Mouse (Mus musculus) stomach, postnatal 0 days (tissue): ENCODE data around the gene Cep164. TPM values are rescaled to one million over a fixed set of nuclear protein-coding genes. Genes with fewer than 3 reads are reported as not detected.
"Not testable (repeated sequence)": the region's sequence is repeated elsewhere in the genome, so short reads cannot be mapped to it uniquely, and the experiment has no call there.

Experiments
- ATAC-seq: fragments of 200-750 bp; cut with Nextera tagmentation; 2 replicates; pipeline ENCODE4 v1.8.0; 2017; ENCODE audit not compliant: low FRiP score, low TSS enrichment
- DNase-seq: peaks from one replicate; pipeline ENCODE4 v3.0.0-alpha.2; 2016; ENCODE audit warnings: low spot score
- H3K27ac ChIP-seq: fragments of 300-500 bp; sonication (generic); replicated peaks from 2 replicates; pipeline ENCODE4 v1.5.1; 2014; ENCODE audit warnings: mild to moderate bottlenecking, control low read depth
- H3K27me3 ChIP-seq: fragments of 300-500 bp; sonication (generic); 2 replicates; pipeline ENCODE4 v1.6.1; 2014; ENCODE audit warnings: low read length; ENCODE audit not compliant: control insufficient read depth, insufficient read depth
- H3K36me3 ChIP-seq: fragments of 300-500 bp; sonication (generic); 2 replicates; pipeline ENCODE4 v1.6.1; 2014; ENCODE audit warnings: low read length, mixed read lengths; ENCODE audit not compliant: control insufficient read depth, insufficient read depth
- H3K4me1 ChIP-seq: fragments of 300-500 bp; sonication (generic); replicated peaks from 2 replicates; pipeline ENCODE4 v1.6.1; 2014; ENCODE audit warnings: antibody characterized with exemption; ENCODE audit not compliant: control insufficient read depth, insufficient read depth
- H3K4me2 ChIP-seq: fragments of 300-500 bp; sonication (generic); replicated peaks from 2 replicates; pipeline ENCODE4 v1.6.1; 2014; ENCODE audit warnings: low read depth, mild to moderate bottlenecking, control low read depth, moderate library complexity
- H3K4me3 ChIP-seq: fragments of 300-500 bp; sonication (generic); 2 replicates; pipeline ENCODE4 v1.5.1; 2014; ENCODE audit warnings: low read depth, low read length, control low read depth
- H3K9ac ChIP-seq: fragments of 300-500 bp; sonication (generic); 2 replicates; pipeline ENCODE4 v1.6.1; 2014; ENCODE audit warnings: mild to moderate bottlenecking, low read length, control low read depth, mixed read lengths
- H3K9me3 ChIP-seq: fragments of 300-500 bp; sonication (generic); 2 replicates; pipeline ENCODE4 v1.6.1; 2016; ENCODE audit warnings: low read length; ENCODE audit not compliant: control insufficient read depth
- CTCF ChIP-seq: IDR thresholded peaks from 2 replicates; pipeline ENCODE4 v1.5.1; 2016; ENCODE audit warnings: antibody characterized with exemption, low read depth, mild to moderate bottlenecking, moderate library complexity
- EP300 ChIP-seq: optimal IDR thresholded peaks from 2 replicates; pipeline ENCODE3; 2016; ENCODE audit warnings: antibody characterized with exemption
- WGBS: fragments of 180-500 bp; shearing (Covaris S2); extraction: QIAGEN DNeasy Blood & Tissue Kit; methylation state at CpG from one replicate; pipeline ENCODE4 v1.1.7; 2014; 5-methylcytosine and 5-hydroxymethylcytosine counted together
- polyA plus RNA-seq: library from polyadenylated mRNA; unstranded; fragments of >200 nt; fragmentation: Nextera tagmentation; extraction: Ambion mirVana; gene quantifications from 2 replicates; pipeline ENCODE4 v1.2.1, GENCODE M21; 2015

The Cep164 gene
- polyA plus RNA-seq, 1 experiment from 2014 or later, result 12.9 TPM

DNA sequence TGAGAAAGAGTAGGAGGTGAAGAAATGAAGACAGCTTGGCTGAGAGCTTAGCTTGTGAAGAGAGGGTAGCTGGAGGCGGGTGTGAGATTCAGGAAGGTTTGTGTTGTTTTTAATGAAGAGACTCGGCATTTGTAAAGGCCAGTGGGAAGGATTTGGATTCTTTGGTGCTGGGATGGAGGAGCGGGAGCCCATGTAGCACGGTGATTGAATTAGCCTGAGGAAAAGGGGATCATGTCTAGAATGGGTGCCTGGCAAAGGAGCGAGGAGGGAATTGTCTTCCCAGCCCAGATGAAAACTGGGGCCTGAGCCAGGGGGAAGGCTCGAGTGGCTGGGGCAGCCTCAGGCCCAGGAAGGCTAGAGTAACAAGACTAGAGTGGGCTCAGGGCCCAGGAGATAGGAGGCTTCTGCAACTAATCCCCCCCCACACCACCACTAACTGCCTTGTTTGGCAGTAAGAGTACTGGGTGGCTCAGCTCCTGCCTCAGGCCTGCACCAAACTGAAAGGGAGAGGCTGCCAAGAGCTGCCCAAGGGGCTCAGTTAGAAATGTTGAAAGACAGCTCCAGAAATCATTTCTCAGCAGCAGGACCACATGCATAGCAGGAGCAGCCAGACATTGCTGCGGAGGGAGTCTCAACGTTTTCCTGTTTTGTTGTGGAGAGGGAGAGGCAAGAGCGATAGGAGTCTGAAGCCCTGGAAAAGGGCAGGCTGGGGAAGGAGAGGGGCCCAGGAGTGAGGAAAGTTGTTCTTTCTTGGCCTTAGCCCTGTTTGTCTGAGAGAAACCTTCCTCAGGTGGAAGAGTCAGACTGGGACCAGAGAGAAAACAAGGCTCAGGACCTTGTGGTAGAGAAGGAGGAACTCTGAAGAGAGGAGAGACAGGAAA, 21.3 kb upstream of the Cep164 start:
- ATAC-seq, result peak; percentile 77; the same call in 1 of the 2 replicates
- 38% methylated on average over 9 of the region's 9 CpGs for WGBS
- Histone ChIP-seq H3K4me1 (peaks cover 5% of the 10 kb centered on the region), H3K27me3 (no peaks in the 10 kb centered on the region), H3K36me3 (no peaks in the 10 kb centered on the region), H3K9me3 (no peaks in the 10 kb centered on the region), H3K27ac (peak overlapping the region; percentile 86), H3K4me3 (no peak overlapping the region), H3K4me2 (0 out of 2 replicates have a peak overlapping the region, but pooled peaks have one; percentile 11), H3K9ac (peak overlapping the region; percentile 48)
- TF ChIP-seq CTCF, result no peak
- DNase-seq, result peak; percentile 48

DNA sequence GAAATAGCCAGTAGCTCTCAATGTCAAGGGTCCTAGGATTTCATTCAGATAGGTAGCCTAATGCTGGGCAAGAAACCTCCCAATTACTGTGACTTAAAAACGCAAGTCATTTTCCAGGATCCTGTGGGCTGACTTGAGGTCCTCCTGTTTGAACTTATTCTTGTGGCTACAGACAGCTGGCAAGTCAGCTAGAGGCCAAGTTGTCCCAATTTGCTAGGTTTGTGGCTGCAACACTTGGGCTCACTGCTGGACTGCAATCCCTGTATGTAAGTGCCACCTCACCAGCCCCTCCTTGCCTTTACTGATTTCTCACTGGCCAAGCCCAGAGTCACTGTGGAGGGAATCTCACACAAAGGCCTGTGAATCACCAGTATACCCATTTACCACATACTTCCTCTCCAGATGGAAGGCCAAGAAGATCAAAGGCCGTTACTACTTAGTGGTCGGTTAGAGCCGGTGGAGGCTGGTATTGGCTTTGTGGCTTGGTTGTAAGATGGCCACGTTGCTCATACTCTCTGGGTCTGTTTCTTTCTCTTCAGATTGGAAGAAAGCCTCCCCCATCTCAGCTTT, 18.5 kb upstream of the Cep164 start:
- DNase-seq (no peak), ATAC-seq (peak; percentile 34; the same call in 1 of the 2 replicates)
- no peaks in the 10 kb centered on the region for H3K36me3 ChIP-seq
- peaks cover 5% of the 10 kb centered on the region for H3K4me1 ChIP-seq
- TF ChIP-seq EP300, result no peak
- no peak for TF ChIP-seq CTCF
- no peak overlapping the region for H3K4me3 ChIP-seq
- H3K4me2 ChIP-seq, result no peak overlapping the region
- H3K27ac ChIP-seq, result no peak overlapping the region
- H3K9me3 ChIP-seq, result no peaks in the 10 kb centered on the region
- H3K9ac ChIP-seq, result no peak overlapping the region
- 82% methylated on average over 5 of the region's 5 CpGs for WGBS
- no peaks in the 10 kb centered on the region for H3K27me3 ChIP-seq

- ATAC-seq, result not testable (repeated sequence)
- WGBS, result 58% methylated on average over 2 of the region's 2 CpGs
These were observed 17.7 kb upstream of the Cep164 start for GRCm38 (mm10) chr9:45846176-45846575.

DNA sequence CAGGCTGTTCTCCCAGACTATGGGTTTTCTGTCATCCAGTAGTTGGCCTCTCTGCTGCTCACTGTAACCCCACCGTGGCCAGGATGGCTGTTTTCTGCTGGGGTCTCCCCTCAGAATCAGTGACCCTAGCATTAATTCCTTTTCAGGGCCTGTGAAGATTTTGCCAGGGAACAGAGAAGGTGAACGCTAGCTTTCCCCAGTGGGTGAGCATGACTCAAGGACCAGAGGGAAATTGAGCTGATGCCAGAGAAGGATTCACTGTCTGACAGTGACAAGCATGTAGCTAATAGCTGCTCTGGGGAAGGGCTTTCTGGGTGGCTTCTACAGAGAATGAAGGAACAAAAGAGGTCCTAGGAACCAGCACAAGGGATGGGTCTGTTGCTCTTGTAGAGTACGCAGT, 17.1 kb upstream of the Cep164 start:
- Histone ChIP-seq H3K27ac (no peak overlapping the region), H3K36me3 (no peaks in the 10 kb centered on the region), H3K27me3 (no peaks in the 10 kb centered on the region), H3K9me3 (no peaks in the 10 kb centered on the region), H3K4me3 (no peak overlapping the region), H3K4me2 (no peak overlapping the region), H3K4me1 (peaks cover 8% of the 10 kb centered on the region), H3K9ac (no peak overlapping the region)
- DNase-seq (no peak), ATAC-seq (no peak)
- TF ChIP-seq CTCF (no peak), EP300 (no peak)
- 72% methylated on average over 3 of the region's 3 CpGs for WGBS

More at GRCm38 (mm10) chr9:45846176-45846575, 17.7 kb upstream of the Cep164 start:
- H3K4me2 ChIP-seq, H3K27me3 ChIP-seq, DNase-seq, H3K4me1 ChIP-seq, H3K27ac ChIP-seq, H3K9ac ChIP-seq, H3K9me3 ChIP-seq, H3K4me3 ChIP-seq, H3K36me3 ChIP-seq: not testable (repeated sequence)

- no peaks in the 10 kb centered on the region for H3K27me3 ChIP-seq
- no peak overlapping the region for H3K27ac ChIP-seq
- no peaks in the 10 kb centered on the region for H3K9me3 ChIP-seq
- DNase-seq (no peak), ATAC-seq (no peak)
- 72% methylated on average over 1 of the region's 1 CpGs for WGBS
- H3K9ac ChIP-seq, result no peak overlapping the region
- no peak overlapping the region for H3K4me3 ChIP-seq
- no peaks in the 10 kb centered on the region for H3K36me3 ChIP-seq
- peaks cover 8% of the 10 kb centered on the region; the same call in 1 of the 2 replicates for H3K4me1 ChIP-seq
- TF ChIP-seq CTCF (no peak), EP300 (no peak)
- H3K4me2 ChIP-seq, result no peak overlapping the region
These were observed 15.3 kb upstream of the Cep164 start for GRCm38 (mm10) chr9:45843780-45844179.

- H3K4me1 ChIP-seq, result peaks cover 8% of the 10 kb centered on the region; the same call in 1 of the 2 replicates
- no peak for DNase-seq
- no peaks in the 10 kb centered on the region for H3K9me3 ChIP-seq
- no peak overlapping the region for H3K27ac ChIP-seq
- no peaks in the 10 kb centered on the region for H3K36me3 ChIP-seq
- H3K27me3 ChIP-seq, result no peaks in the 10 kb centered on the region
- no peak for TF ChIP-seq EP300
- TF ChIP-seq CTCF, result no peak
- 77% methylated on average over 5 of the region's 5 CpGs for WGBS
- ATAC-seq, result no peak
- no peak overlapping the region for H3K4me2 ChIP-seq
- H3K9ac ChIP-seq, result no peak overlapping the region
- no peak overlapping the region for H3K4me3 ChIP-seq
These were observed 14.5 kb upstream of the Cep164 start for GRCm38 (mm10) chr9:45843007-45843406.
